Mouse (Mus musculus) layer of hippocampus, adult 2 months (tissue): ENCODE measurements at regions not wholly inside any gene's neighbourhood (a gene's known extent, or its start where the extent isn't known, plus 50 kb on each side); places are given as distances from the start of the nearest gene placed in this dataset.
A peak's percentile ranks its signal among the peaks of the same experiment; 100 is the strongest.

ENCODE experiments used
- DNase-seq, 2 experiments: peaks; one replicate each; pipeline ENCODE4 v3.0.0; 2022; ENCODE audit warnings: low spot score in 2 of 2
- H3K27ac ChIP-seq: fragments of 200-600 bp; 2 replicates; pipeline ENCODE4 v1.8.1; 2022
- H3K4me3 ChIP-seq: fragments of 200-600 bp; 2 replicates; pipeline ENCODE4 v1.8.1; 2022; ENCODE audit warnings: mild to moderate bottlenecking
- CTCF ChIP-seq: fragments of 200-600 bp; conservative IDR thresholded peaks from 2 replicates; pipeline ENCODE4 v1.8.1; 2022; ENCODE audit warnings: antibody characterized with exemption, mild to moderate bottlenecking, moderate library complexity

GRCm38 (mm10) chr12:66157630-66158292 lies 126.4 kb downstream of the Rpl10l start:
- Histone ChIP-seq H3K4me3 (no peak overlapping the region), H3K27ac (no peak overlapping the region)
- DNase-seq, result no peak
- no peak for TF ChIP-seq CTCF

- no peak for DNase-seq
- Histone ChIP-seq H3K4me3 (no peak overlapping the region), H3K27ac (no peak overlapping the region)
- TF ChIP-seq CTCF, result no peak
Observed at GRCm38 (mm10) chr12:66156980-66157629, 127.1 kb downstream of the Rpl10l start.

GRCm38 (mm10) chr12:66130909-66131308 lies 153.3 kb downstream of the Rpl10l start:
- peak; percentile 81 for TF ChIP-seq CTCF
- H3K4me3 ChIP-seq, result no peak overlapping the region
- peak in 1 of 2 experiments; percentile 10 for DNase-seq
- no peak overlapping the region for H3K27ac ChIP-seq

- Histone ChIP-seq H3K4me3 (no peak overlapping the region), H3K27ac (no peak overlapping the region)
- no peak for DNase-seq
- TF ChIP-seq CTCF, result no peak
Observed at GRCm38 (mm10) chr12:66119565-66119964, 164.6 kb downstream of the Rpl10l start.

GRCm38 (mm10) chr12:66090806-66091447 lies 193.3 kb downstream of the Rpl10l start:
- no peak for TF ChIP-seq CTCF
- H3K4me3 ChIP-seq, result no peak overlapping the region

GRCm38 (mm10) chr12:66060326-66060725 lies 223.9 kb downstream of the Rpl10l start:
- Histone ChIP-seq H3K27ac (no peak overlapping the region), H3K4me3 (no peak overlapping the region)
- no peak for DNase-seq
- TF ChIP-seq CTCF, result no peak

More at GRCm38 (mm10) chr12:66090806-66091447, 193.3 kb downstream of the Rpl10l start:
- no peak for DNase-seq
- H3K27ac ChIP-seq, result no peak overlapping the region

GRCm38 (mm10) chr12:66055206-66055605 lies 229.0 kb downstream of the Rpl10l start:
- Histone ChIP-seq H3K4me3 (no peak overlapping the region), H3K27ac (no peak overlapping the region)
- no peak for TF ChIP-seq CTCF
- no peak for DNase-seq

GRCm38 (mm10) chr12:66048936-66049335 lies 235.3 kb downstream of the Rpl10l start:
- Histone ChIP-seq H3K27ac (no peak overlapping the region), H3K4me3 (no peak overlapping the region)
- DNase-seq, result no peak
- no peak for TF ChIP-seq CTCF

- DNase-seq, result peak; percentile 41 to 61
Observed at GRCm38 (mm10) chr12:66036281-66036680, 247.9 kb downstream of the Rpl10l start.

GRCm38 (mm10) chr12:66027535-66027934 lies 256.7 kb downstream of the Rpl10l start:
- no peak for DNase-seq
- Histone ChIP-seq H3K4me3 (no peak overlapping the region), H3K27ac (no peak overlapping the region)
- no peak for TF ChIP-seq CTCF

More at GRCm38 (mm10) chr12:66036281-66036680, 247.9 kb downstream of the Rpl10l start:
- peak overlapping the region; percentile 29; the same call in 1 of the 2 replicates for H3K27ac ChIP-seq
- no peak overlapping the region for H3K4me3 ChIP-seq
- no peak for TF ChIP-seq CTCF

- H3K27ac ChIP-seq, result no peak overlapping the region
- no peak for DNase-seq
- no peak for TF ChIP-seq CTCF
- H3K4me3 ChIP-seq, result no peak overlapping the region
Observed at GRCm38 (mm10) chr12:66012706-66013105, 271.5 kb downstream of the Rpl10l start.
